Mouse (Mus musculus) ES-E14 (cell line): ENCODE measurements around the gene Cfap77.

Experiments used
- HCFC1 ChIP-seq: IDR thresholded peaks from 2 replicates; pipeline ENCODE4 v1.6.1; 2012; ENCODE audit warnings: low read length, inconsistent platforms, borderline replicate concordance; ENCODE audit not compliant: insufficient read depth
- MAFK ChIP-seq: IDR thresholded peaks from 2 replicates; pipeline ENCODE4 v1.6.1; 2014; ENCODE audit warnings: mild to moderate bottlenecking, low read depth, low read length, inconsistent platforms; ENCODE audit not compliant: insufficient read depth
- ZC3H11A ChIP-seq: IDR thresholded peaks from 2 replicates; pipeline ENCODE4 v1.6.1; 2012; ENCODE audit warnings: low read depth, mild to moderate bottlenecking, inconsistent platforms, low read length, borderline replicate concordance

- no peak for TF ChIP-seq HCFC1
- TF ChIP-seq MAFK = no peak
- no peak for TF ChIP-seq ZC3H11A
These were observed 149.3 kb downstream of the Cfap77 start for GRCm38 (mm10) chr2:28905561-28905960.
